Mouse (Mus musculus) small intestine, adult 2 months (tissue): ENCODE data around the gene Pfas. TPM values are rescaled to one million over a fixed set of nuclear protein-coding genes. Genes with fewer than 3 reads are reported as not detected.
A peak's percentile ranks its signal among the peaks of the same experiment; 100 is the strongest.
"Not testable (repeated sequence)": the region's sequence is repeated elsewhere in the genome, so short reads cannot be mapped to it uniquely, and the experiment has no call there.

ENCODE experiments used
- H3K27ac ChIP-seq: fragments of 200-500 bp; 2 replicates; pipeline ENCODE4 v1.5.1; 2012; ENCODE audit warnings: low read depth, low read length, control low read depth, inconsistent platforms; ENCODE audit not compliant: insufficient read depth
- H3K27me3 ChIP-seq: fragments of 200-500 bp; 2 replicates; pipeline ENCODE4 v1.6.1; 2012; ENCODE audit warnings: mild to moderate bottlenecking, moderate library complexity, low read length, inconsistent platforms; ENCODE audit not compliant: control insufficient read depth, insufficient read depth
- H3K36me3 ChIP-seq: fragments of 200-500 bp; 2 replicates; pipeline ENCODE4 v1.6.1; 2012; ENCODE audit warnings: mild to moderate bottlenecking, low read length, control low read depth, inconsistent platforms; ENCODE audit not compliant: control insufficient read depth, insufficient read depth
- H3K4me1 ChIP-seq: fragments of 200-500 bp; 2 replicates; pipeline ENCODE4 v1.6.1; 2012; ENCODE audit warnings: low read length, inconsistent platforms, mixed read lengths; ENCODE audit not compliant: control insufficient read depth, insufficient read depth, insufficient read length
- H3K4me3 ChIP-seq: fragments of 200-500 bp; 2 replicates; pipeline ENCODE4 v1.5.1; 2012; ENCODE audit warnings: low read depth, mild to moderate bottlenecking, control low read depth, inconsistent platforms, low read length, moderate library complexity
- CTCF ChIP-seq: fragments of 200-500 bp; IDR thresholded peaks from 2 replicates; pipeline ENCODE4 v1.5.1; 2012; ENCODE audit warnings: low read depth, mild to moderate bottlenecking, control low read depth, inconsistent platforms, low read length, moderate library complexity, mixed read lengths; ENCODE audit not compliant: insufficient replicate concordance, insufficient read length; ENCODE audit errors: extremely low read depth
- POLR2A ChIP-seq: fragments of 200-500 bp; IDR thresholded peaks from 2 replicates; pipeline ENCODE4 v1.6.1; 2012; ENCODE audit warnings: low read depth, mild to moderate bottlenecking, control low read depth, inconsistent platforms, low read length, moderate library complexity
- WGBS: fragments of 180-500 bp; shearing (Covaris S2); methylation state at CpG from one replicate; pipeline ENCODE4 v1.1.7; 2018; 5-methylcytosine and 5-hydroxymethylcytosine counted together
- polyA plus RNA-seq: library from polyadenylated mRNA; depleted of rRNA; stranded (reverse); fragments of >200 nt; gene quantifications from 2 replicates; pipeline ENCODE4 v1.2.3, GENCODE M21; 2012

Pfas gene
- polyA plus RNA-seq, 1 experiment: 6.0 TPM

- peaks cover 19% of the 10 kb centered on the region for H3K36me3 ChIP-seq
- no peaks in the 10 kb centered on the region for H3K4me1 ChIP-seq
- no peak for TF ChIP-seq CTCF
- no peak for TF ChIP-seq POLR2A
- H3K4me3 ChIP-seq: no peak overlapping the region
- 82% methylated on average over 7 of the region's 7 CpGs for WGBS
- no peak overlapping the region for H3K27ac ChIP-seq
- H3K27me3 ChIP-seq: no peaks in the 10 kb centered on the region
These were observed 3.1 kb downstream of the Pfas start for GRCm38 (mm10) chr11:69005193-69005592.

GRCm38 (mm10) chr11:69003592-69003991, 4.7 kb downstream of the Pfas start:
- Histone ChIP-seq H3K4me3 (no peak overlapping the region), H3K27me3 (no peaks in the 10 kb centered on the region), H3K27ac (no peak overlapping the region), H3K4me1 (no peaks in the 10 kb centered on the region), H3K36me3 (peaks cover 30% of the 10 kb centered on the region)
- 59% methylated on average over 4 of the region's 4 CpGs for WGBS
- TF ChIP-seq CTCF (peak; percentile 9; the same call in 1 of the 2 replicates), POLR2A (no peak)

- H3K36me3 ChIP-seq: peaks cover 33% of the 10 kb centered on the region
- 88% methylated on average over 4 of the region's 4 CpGs for WGBS
- H3K27ac ChIP-seq, H3K27me3 ChIP-seq, H3K4me1 ChIP-seq, H3K4me3 ChIP-seq: not testable (repeated sequence)
These were observed 5.5 kb downstream of the Pfas start for GRCm38 (mm10) chr11:69002782-69003181.

GRCm38 (mm10) chr11:68997080-68997479, 11.2 kb downstream of the Pfas start:
- Histone ChIP-seq H3K36me3 (peaks cover 44% of the 10 kb centered on the region), H3K27me3 (no peaks in the 10 kb centered on the region), H3K4me3 (no peak overlapping the region), H3K27ac (no peak overlapping the region), H3K4me1 (no peaks in the 10 kb centered on the region)
- 77% methylated on average over 4 of the region's 4 CpGs for WGBS
- TF ChIP-seq CTCF (no peak), POLR2A (no peak)

- WGBS: 94% methylated on average over 3 of the region's 3 CpGs
- Histone ChIP-seq H3K4me1 (no peaks in the 10 kb centered on the region), H3K27ac (no peak overlapping the region), H3K27me3 (no peaks in the 10 kb centered on the region), H3K4me3 (no peak overlapping the region), H3K36me3 (peaks cover 39% of the 10 kb centered on the region)
- TF ChIP-seq CTCF: peak; percentile 8; the same call in 1 of the 2 replicates
- TF ChIP-seq POLR2A: no peak
These were observed 13.9 kb downstream of the Pfas start for GRCm38 (mm10) chr11:68994377-68994776.

- Histone ChIP-seq H3K27ac (no peak overlapping the region), H3K36me3 (peaks cover 38% of the 10 kb centered on the region), H3K4me1 (no peaks in the 10 kb centered on the region), H3K4me3 (no peak overlapping the region), H3K27me3 (no peaks in the 10 kb centered on the region)
- WGBS: 71% methylated on average over 7 of the region's 7 CpGs
- TF ChIP-seq CTCF (no peak), POLR2A (no peak)
These were observed 15.1 kb downstream of the Pfas start for GRCm38 (mm10) chr11:68993122-68993521.

GRCm38 (mm10) chr11:68988341-68988740, 19.9 kb downstream of the Pfas start:
- no peaks in the 10 kb centered on the region for H3K4me1 ChIP-seq
- no peak for TF ChIP-seq CTCF
- TF ChIP-seq POLR2A: no peak
- H3K27ac ChIP-seq: no peak overlapping the region
- H3K27me3 ChIP-seq: no peaks in the 10 kb centered on the region
- no peak overlapping the region for H3K4me3 ChIP-seq
- H3K36me3 ChIP-seq: peaks cover 32% of the 10 kb centered on the region
- 92% methylated on average over 17 of the region's 17 CpGs for WGBS

- H3K36me3 ChIP-seq: peaks cover 32% of the 10 kb centered on the region
- no peaks in the 10 kb centered on the region for H3K4me1 ChIP-seq
- WGBS: 92% methylated on average over 11 of the region's 11 CpGs
These were observed 20.8 kb downstream of the Pfas start for GRCm38 (mm10) chr11:68987365-68987882.

More at GRCm38 (mm10) chr11:68987365-68987882, 20.8 kb downstream of the Pfas start:
- H3K27ac ChIP-seq: no peak overlapping the region
- no peak overlapping the region for H3K4me3 ChIP-seq
- H3K27me3 ChIP-seq: no peaks in the 10 kb centered on the region
- TF ChIP-seq CTCF: no peak
- TF ChIP-seq POLR2A: no peak
